Mouse (Mus musculus) forebrain, embryonic 16.5 days (tissue): Measurements from ENCODE around the gene Lmtk2. TPM values are rescaled to one million over a fixed set of nuclear protein-coding genes. Genes with fewer than 3 reads are reported as not detected.

ENCODE experiments used
- ATAC-seq: fragments of 200-750 bp; cut with Nextera tagmentation; 2 replicates; pipeline ENCODE4 v1.8.0; 2017; ENCODE audit warnings: mild to moderate bottlenecking, moderate library complexity
- H3K27ac ChIP-seq: fragments of 300-500 bp; sonication (generic); 2 replicates; pipeline ENCODE4 v1.5.1; 2014; ENCODE audit warnings: low read length, control low read depth
- H3K27me3 ChIP-seq: fragments of 300-500 bp; sonication (generic); replicated peaks from 2 replicates; pipeline ENCODE4 v1.6.1; 2014; ENCODE audit warnings: low read length; ENCODE audit not compliant: control insufficient read depth, insufficient read depth
- H3K36me3 ChIP-seq: fragments of 300-500 bp; sonication (generic); 2 replicates; pipeline ENCODE4 v1.6.1; 2014; ENCODE audit not compliant: control insufficient read depth, insufficient read depth
- H3K4me1 ChIP-seq: fragments of 300-500 bp; sonication (generic); replicated peaks from 2 replicates; pipeline ENCODE4 v1.6.1; 2014; ENCODE audit warnings: low read length; ENCODE audit not compliant: control insufficient read depth, insufficient read depth
- H3K4me2 ChIP-seq: fragments of 300-500 bp; sonication (generic); 2 replicates; pipeline ENCODE4 v1.6.1; 2014; ENCODE audit warnings: mild to moderate bottlenecking, low read length, control low read depth
- H3K4me3 ChIP-seq: fragments of 300-500 bp; sonication (generic); replicated peaks from 2 replicates; pipeline ENCODE4 v1.5.1; 2014; ENCODE audit warnings: mild to moderate bottlenecking, low read length, control low read depth
- H3K9ac ChIP-seq: fragments of 300-500 bp; sonication (generic); replicated peaks from 2 replicates; pipeline ENCODE4 v1.6.1; 2014; ENCODE audit warnings: low read depth, low read length, control low read depth
- H3K9me3 ChIP-seq: fragments of 300-500 bp; sonication (generic); 2 replicates; pipeline ENCODE4 v1.6.1; 2016; ENCODE audit warnings: low read length; ENCODE audit not compliant: control insufficient read depth
- WGBS: fragments of 180-500 bp; shearing (Covaris S2); extraction: QIAGEN DNeasy Blood & Tissue Kit; methylation state at CpG from one replicate; pipeline ENCODE4 v1.1.7; 2014; 5-methylcytosine and 5-hydroxymethylcytosine counted together
- polyA plus RNA-seq: library from polyadenylated mRNA; unstranded; fragments of >200 nt; fragmentation: Nextera tagmentation; extraction: Ambion mirVana; gene quantifications from 2 replicates; pipeline ENCODE4 v1.2.1, GENCODE M21; 2015

The Lmtk2 gene
- polyA plus RNA-seq, 1 experiment from 2014 or later: 9.4 TPM

GRCm38 (mm10) chr5:144118271-144118670 is 18.0 kb downstream of the Lmtk2 start:
- H3K9me3 ChIP-seq: no peaks in the 10 kb centered on the region
- H3K9ac ChIP-seq: no peak overlapping the region
- H3K27ac ChIP-seq: no peak overlapping the region
- 98% methylated on average over 4 of the region's 4 CpGs for WGBS
- no peak for ATAC-seq
- no peak overlapping the region for H3K4me3 ChIP-seq
- H3K4me1 ChIP-seq: 0 out of 2 replicates have a peak, but pooled peaks cover 2% of the 10 kb centered on the region
- no peaks in the 10 kb centered on the region for H3K36me3 ChIP-seq
- H3K4me2 ChIP-seq: no peak overlapping the region
- no peaks in the 10 kb centered on the region for H3K27me3 ChIP-seq

DNA sequence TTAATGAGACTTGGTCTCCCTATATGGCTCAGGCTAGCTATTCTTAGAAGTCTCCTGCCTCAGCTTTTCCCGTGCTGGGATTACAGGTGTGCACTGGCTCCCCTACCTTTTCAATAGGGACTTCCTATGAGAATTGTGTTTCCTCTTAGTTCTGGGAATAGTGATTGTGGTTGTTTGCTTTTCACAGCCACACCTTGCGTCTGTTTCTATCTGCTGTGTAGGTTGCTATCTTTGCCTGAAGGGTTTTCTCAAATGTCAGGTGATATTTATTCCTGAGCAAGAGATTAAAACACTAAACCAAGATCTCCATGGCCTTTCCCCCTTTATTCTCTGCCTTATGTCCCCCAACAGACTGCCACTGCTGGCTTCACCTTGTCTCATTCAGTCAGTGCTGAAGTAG is 19.1 kb downstream of the Lmtk2 start:
- no peak overlapping the region for H3K4me3 ChIP-seq
- peaks cover 7% of the 10 kb centered on the region for H3K4me1 ChIP-seq
- no peak overlapping the region for H3K27ac ChIP-seq
- no peaks in the 10 kb centered on the region for H3K36me3 ChIP-seq
- no peaks in the 10 kb centered on the region for H3K27me3 ChIP-seq
- ATAC-seq: no peak
- no peak overlapping the region for H3K9ac ChIP-seq
- H3K9me3 ChIP-seq: no peaks in the 10 kb centered on the region
- WGBS: 91% methylated on average over 2 of the region's 2 CpGs
- no peak overlapping the region for H3K4me2 ChIP-seq

GRCm38 (mm10) chr5:144121489-144121888 is 21.3 kb downstream of the Lmtk2 start:
- peaks cover 16% of the 10 kb centered on the region for H3K4me1 ChIP-seq
- H3K9me3 ChIP-seq: no peaks in the 10 kb centered on the region
- H3K27ac ChIP-seq: no peak overlapping the region
- H3K4me3 ChIP-seq: no peak overlapping the region
- no peak for ATAC-seq
- no peak overlapping the region for H3K9ac ChIP-seq
- H3K4me2 ChIP-seq: no peak overlapping the region
- H3K36me3 ChIP-seq: no peaks in the 10 kb centered on the region
- no peaks in the 10 kb centered on the region for H3K27me3 ChIP-seq

DNA sequence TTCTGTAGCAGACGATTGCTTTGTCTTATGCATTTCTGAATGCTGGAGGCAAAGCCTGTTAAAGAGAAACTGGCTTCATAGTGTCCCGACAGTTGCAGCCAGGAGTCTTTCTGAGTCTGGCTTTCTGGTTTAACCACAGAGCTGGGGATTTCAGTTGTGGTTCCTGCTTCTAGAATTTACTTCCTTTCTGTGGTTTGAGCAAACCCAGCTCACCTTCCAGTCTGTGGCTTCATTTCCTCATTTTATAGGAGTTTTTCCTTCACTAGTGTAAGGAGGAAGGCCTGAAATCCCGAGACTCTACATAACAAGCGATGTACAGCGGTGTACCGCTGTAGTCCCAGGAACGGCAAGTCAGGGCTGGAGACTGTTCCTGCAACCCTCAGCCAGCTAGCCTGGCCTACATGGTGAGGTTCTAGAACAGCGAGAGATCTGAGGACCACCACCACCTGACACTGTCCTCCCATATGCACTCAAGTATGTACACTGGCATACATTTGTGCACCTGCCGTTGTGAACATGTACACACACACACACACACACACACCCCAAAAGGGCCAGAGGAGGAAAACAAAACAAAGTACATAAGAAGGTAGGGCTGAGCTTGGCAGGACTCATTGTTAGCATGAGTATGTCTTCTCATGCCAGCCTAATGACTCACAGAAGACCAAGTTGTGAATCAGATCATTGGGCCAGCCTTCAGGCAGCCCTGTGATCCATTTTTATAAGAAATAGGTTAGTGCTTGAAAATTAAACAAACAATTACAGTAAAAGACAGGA is 25.9 kb downstream of the Lmtk2 start:
- peaks cover 3% of the 10 kb centered on the region; the same call in 1 of the 2 replicates for H3K36me3 ChIP-seq
- H3K27me3 ChIP-seq: no peaks in the 10 kb centered on the region
- H3K27ac ChIP-seq: no peak overlapping the region
- H3K9me3 ChIP-seq: no peaks in the 10 kb centered on the region
- ATAC-seq: no peak
- H3K4me1 ChIP-seq: peaks cover 16% of the 10 kb centered on the region
- no peak overlapping the region for H3K4me3 ChIP-seq
- no peak overlapping the region for H3K9ac ChIP-seq
- 68% methylated on average over 9 of the region's 9 CpGs for WGBS
- no peak overlapping the region for H3K4me2 ChIP-seq

GRCm38 (mm10) chr5:144143531-144143930 is 43.3 kb downstream of the Lmtk2 start:
- Histone ChIP-seq H3K4me2 (no peak overlapping the region), H3K27me3 (no peaks in the 10 kb centered on the region), H3K9ac (no peak overlapping the region), H3K27ac (no peak overlapping the region), H3K4me1 (no peaks in the 10 kb centered on the region), H3K9me3 (no peaks in the 10 kb centered on the region), H3K4me3 (no peak overlapping the region), H3K36me3 (peaks cover 12% of the 10 kb centered on the region)
- 97% methylated on average over 5 of the region's 5 CpGs for WGBS
- ATAC-seq: no peak

DNA sequence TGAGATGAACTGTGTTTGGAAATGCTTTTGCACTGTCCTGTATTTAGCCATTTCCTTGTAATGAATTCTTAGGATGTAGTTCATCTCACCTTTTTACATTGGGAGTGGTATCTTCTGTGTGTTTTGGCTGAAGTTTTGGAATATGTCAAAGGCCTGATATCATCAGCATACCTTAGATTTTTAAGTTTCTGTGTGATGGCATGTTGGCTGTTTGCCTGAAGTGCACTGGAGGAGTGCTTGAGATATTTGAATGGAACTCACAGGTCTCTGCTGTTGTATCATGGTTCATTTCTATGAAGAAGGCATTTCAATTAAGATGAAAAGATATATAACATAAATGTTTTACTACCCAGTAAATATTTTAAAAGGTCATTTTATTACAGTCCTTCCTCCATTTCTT is 46.7 kb downstream of the Lmtk2 start:
- no peaks in the 10 kb centered on the region for H3K4me1 ChIP-seq
- no peaks in the 10 kb centered on the region for H3K27me3 ChIP-seq
- peaks cover 12% of the 10 kb centered on the region for H3K36me3 ChIP-seq
- H3K9ac ChIP-seq: no peak overlapping the region
- ATAC-seq: no peak
- no peak overlapping the region for H3K27ac ChIP-seq
- no peak overlapping the region for H3K4me3 ChIP-seq
- no peaks in the 10 kb centered on the region for H3K9me3 ChIP-seq
- H3K4me2 ChIP-seq: no peak overlapping the region

DNA sequence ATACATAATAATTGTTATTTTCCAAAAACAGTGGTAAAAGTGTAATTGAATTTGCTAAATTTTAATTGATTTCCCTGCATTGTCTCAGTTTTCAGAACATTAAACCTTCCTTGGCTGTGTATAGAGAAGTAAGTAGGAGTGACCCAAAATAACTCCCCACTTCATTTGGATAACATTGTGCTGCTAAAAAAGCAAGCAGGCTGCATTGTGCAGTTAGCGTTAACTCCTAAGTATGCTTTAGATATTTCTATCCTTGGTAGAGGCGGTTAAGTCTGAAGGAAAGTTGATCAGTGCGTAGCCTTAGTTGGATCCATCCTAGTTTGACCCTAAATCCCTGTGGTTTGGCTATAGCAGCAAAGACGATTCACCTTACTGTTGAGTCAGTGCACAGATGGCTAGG is 49.3 kb downstream of the Lmtk2 start:
- H3K9ac ChIP-seq: no peak overlapping the region
- peaks cover 12% of the 10 kb centered on the region for H3K36me3 ChIP-seq
- no peaks in the 10 kb centered on the region for H3K4me1 ChIP-seq
- ATAC-seq: no peak
- H3K4me2 ChIP-seq: no peak overlapping the region
- H3K27ac ChIP-seq: no peak overlapping the region
- H3K27me3 ChIP-seq: no peaks in the 10 kb centered on the region
- H3K9me3 ChIP-seq: no peaks in the 10 kb centered on the region
- WGBS: 94% methylated on average over 4 of the region's 4 CpGs
- no peak overlapping the region for H3K4me3 ChIP-seq

GRCm38 (mm10) chr5:144151270-144151669 is 51.0 kb downstream of the Lmtk2 start:
- WGBS: 93% methylated on average over 4 of the region's 4 CpGs

DNA sequence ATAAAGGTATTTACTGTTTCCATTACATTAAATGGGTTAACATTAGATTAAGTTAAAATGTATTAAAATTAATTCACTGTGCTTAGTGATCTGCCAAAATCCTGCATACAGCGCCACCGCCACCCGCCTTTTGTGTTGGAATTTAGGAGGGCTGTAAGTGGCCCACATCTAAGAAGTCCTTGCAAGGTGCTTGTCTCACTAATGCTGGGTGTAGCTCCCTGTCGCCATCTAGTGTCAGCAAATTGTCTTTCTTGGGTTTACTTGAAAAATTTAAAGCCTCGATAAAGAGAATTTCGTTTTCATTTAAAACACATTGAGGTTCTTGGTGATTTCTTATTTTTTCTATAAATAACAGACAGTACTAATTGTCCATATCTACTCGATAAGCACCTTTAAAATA is 54.3 kb downstream of the Lmtk2 start:
- Histone ChIP-seq H3K27ac (no peak overlapping the region), H3K9ac (no peak overlapping the region), H3K4me1 (peaks cover 5% of the 10 kb centered on the region; the same call in 1 of the 2 replicates), H3K27me3 (no peaks in the 10 kb centered on the region), H3K4me2 (no peak overlapping the region), H3K4me3 (no peak overlapping the region), H3K36me3 (no peaks in the 10 kb centered on the region; the same call in 1 of the 2 replicates), H3K9me3 (no peaks in the 10 kb centered on the region)
- 24% methylated on average over 7 of the region's 7 CpGs for WGBS
- ATAC-seq: 0 out of 2 replicates have a peak, but pooled peaks have one; percentile 54

More at GRCm38 (mm10) chr5:144151270-144151669, 51.0 kb downstream of the Lmtk2 start:
- Histone ChIP-seq H3K9ac (no peak overlapping the region), H3K4me1 (no peaks in the 10 kb centered on the region), H3K36me3 (peaks cover 10% of the 10 kb centered on the region), H3K27me3 (no peaks in the 10 kb centered on the region), H3K27ac (no peak overlapping the region), H3K4me3 (no peak overlapping the region), H3K9me3 (no peaks in the 10 kb centered on the region), H3K4me2 (no peak overlapping the region)
- ATAC-seq: no peak
